10 mouse cellular contexts compared by ENCODE assay signal in the genomic region with DNA sequence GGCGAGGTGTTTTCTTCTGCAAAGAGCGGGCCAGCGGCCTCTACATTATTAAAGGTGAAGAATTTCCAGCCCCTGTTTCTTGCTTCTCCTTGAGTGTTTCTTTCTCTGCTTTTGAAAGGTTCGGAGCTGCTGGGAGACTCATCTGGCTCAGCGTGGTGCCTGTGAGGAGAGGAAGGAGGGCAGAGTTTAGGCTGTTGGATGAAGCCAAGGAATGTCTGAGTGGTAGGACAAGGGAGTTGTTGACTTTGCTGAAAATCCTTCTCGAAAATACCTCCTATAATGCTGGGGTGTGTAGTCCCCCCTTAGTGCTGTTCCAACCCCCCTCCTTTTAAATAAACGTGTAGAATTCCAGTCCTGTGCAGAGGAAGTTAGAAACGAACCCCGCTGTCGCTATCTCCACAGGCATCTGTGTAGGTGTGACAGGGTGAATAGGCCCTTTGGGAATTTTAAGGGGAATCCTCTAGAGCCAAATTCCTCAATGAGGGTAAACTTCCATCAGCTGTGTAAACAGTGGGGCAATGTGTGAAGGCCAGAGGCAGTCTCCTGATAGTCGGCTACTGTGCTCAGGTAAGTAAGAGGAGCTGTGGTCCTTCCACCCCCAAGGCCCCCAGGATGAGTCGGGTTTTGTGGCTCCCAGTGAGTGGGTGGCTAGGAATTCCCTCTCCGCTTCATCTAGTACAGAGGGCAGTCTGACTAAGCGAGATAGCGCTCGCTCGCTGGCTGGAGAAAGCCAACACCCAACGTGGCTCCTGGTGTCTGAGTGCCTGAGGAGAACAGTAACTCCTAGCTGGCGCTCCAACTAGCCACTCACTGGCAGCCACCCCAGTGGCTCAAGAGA. TPM values are rescaled to one million over a fixed set of nuclear protein-coding genes. Genes with fewer than 3 reads are reported as not detected.
DNase-seq lines count a peak whose midpoint lies in the region; ATAC-seq lines count a peak whose summit lies in the region.
"Had no signal": no experiment of that assay in that cellular context is flagged by ENCODE, and none has a peak within 500 bp of the region (broad histone marks: within the 10 kb centered on the region; RNA-seq: fewer than 3 reads in every experiment).

No protein-coding gene starts in this region.

- H3K4me3 ChIP-seq in forebrain, embryonic 16.5 days (replicated peaks; ENCODE audit: low read length): no peak overlapping the region

- no peaks in the 10 kb centered on the region for H3K9me3 ChIP-seq in forebrain, embryonic 16.5 days (ENCODE audit: control insufficient read depth, low read length)

- no peaks in the 10 kb centered on the region for H3K36me3 ChIP-seq in forebrain, embryonic 16.5 days (ENCODE audit: control insufficient read depth, insufficient read depth)

- peaks cover 3% of the 10 kb centered on the region; the same call in 1 of the 2 replicates for H3K4me1 ChIP-seq in forebrain, embryonic 16.5 days (replicated peaks; ENCODE audit: control insufficient read depth, insufficient read depth, low read length)

- peak; percentile 43 for DNase-seq in urinary bladder, postnatal 14 days (ENCODE audit: low spot score)
- DNase-seq in urinary bladder, adult 2 months (ENCODE audit: low spot score): no peak
- DNase-seq in gastrocnemius, postnatal 10 days: peak; percentile 33
- DNase-seq in liver: peak; percentile 29
- peak; percentile 32 for DNase-seq in yolk sac, embryonic 10.5 days (ENCODE audit: low spot score)
- no peak for DNase-seq in thymus, postnatal 10 days (ENCODE audit: low spot score in 2 of 2)
- DNase-seq in thymus, postnatal 0 days (ENCODE audit: low spot score): no peak
- DNase-seq: forebrain, postnatal 0 days had no signal

- no peak for ATAC-seq in forebrain, embryonic 16.5 days
- ATAC-seq: forebrain, postnatal 0 days had no signal

- H3K4me2 ChIP-seq in forebrain, embryonic 16.5 days (ENCODE audit: low read length): no peak overlapping the region

- H3K27me3 ChIP-seq in forebrain, embryonic 16.5 days (replicated peaks; ENCODE audit: control insufficient read depth, insufficient read depth, low read length): no peaks in the 10 kb centered on the region

- H3K9ac ChIP-seq in forebrain, embryonic 16.5 days (replicated peaks; ENCODE audit: low read depth, low read length): no peak overlapping the region
- H3K9ac ChIP-seq: forebrain, postnatal 0 days had no signal

- H3K27ac ChIP-seq in forebrain, embryonic 16.5 days (ENCODE audit: low read length): no peak overlapping the region

- 60% methylated on average over 19 of the region's 19 CpGs for WGBS in forebrain, embryonic 16.5 days

RNA-seq across cellular contexts. Expression of a gene that starts 35.0 kb away (rescaled TPM):
- polyA plus RNA-seq in urinary bladder, adult 2 months (2012; rRNA removed): 81.8 and 89.1 TPM in 2 replicates
- 10 to 100 TPM; 27.6 to 37.1 TPM for total RNA-seq in gastrocnemius, postnatal 10 days (2021)
- polyA plus RNA-seq in forebrain, embryonic 16.5 days (2015; fragmentation: Nextera tagmentation; extraction: Ambion mirVana): 25.4 and 32.1 TPM in 2 replicates
- 5.7 and 8.0 TPM in 2 replicates for polyA plus RNA-seq in thymus, postnatal 0 days (2015; fragmentation: Nextera tagmentation; extraction: Ambion mirVana)
- total RNA-seq: monocyte, adult 5-6 weeks had no signal

Comparison
In these comparisons a context has a peak if more than half of its experiments do, and no peak if none do; other contexts are left out.
1. DNase-seq: peak in urinary bladder, postnatal 14 days (single experiment), gastrocnemius, postnatal 10 days (single experiment), liver (single experiment) and yolk sac, embryonic 10.5 days (single experiment); none in urinary bladder, adult 2 months (single experiment), thymus, postnatal 10 days (0 of 2) and thymus, postnatal 0 days (single experiment).